Mouse (Mus musculus): ENCODE measurements around the gene Brsk1. TPM values are rescaled to one million over a fixed set of nuclear protein-coding genes. Genes with fewer than 3 reads are reported as not detected.

The Brsk1 gene
- polyA plus RNA-seq, 1 experiment from 2014 or later, result 2.2 TPM

DNA sequence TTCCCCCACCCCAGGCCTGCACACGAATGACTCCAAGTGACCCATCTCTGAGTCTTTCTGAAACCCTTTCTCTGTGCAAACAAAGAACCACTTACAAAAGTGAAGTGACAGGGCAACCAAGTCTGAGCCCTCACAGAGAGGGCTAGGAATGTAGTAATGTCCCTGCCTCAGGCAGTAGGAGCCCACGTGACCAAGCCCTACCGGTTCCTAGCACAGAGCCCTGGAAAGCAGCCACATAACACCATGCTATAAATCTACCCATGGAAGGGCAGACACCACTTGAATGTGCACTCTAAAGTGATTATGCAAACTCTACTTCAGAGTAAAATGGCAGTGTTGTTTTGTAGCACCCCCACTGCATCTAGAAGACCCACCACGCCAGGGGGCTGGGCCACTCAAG, 18.4 kb upstream of the Brsk1 start:
- Histone ChIP-seq H3K27ac (peak overlapping the region; percentile 33; the same call in 1 of the 2 replicates), H3K4me1 (no peaks in the 10 kb centered on the region), H3K36me3 (peaks cover 81% of the 10 kb centered on the region), H3K4me2 (replicated peaks) (no peak overlapping the region), H3K27me3 (no peaks in the 10 kb centered on the region), H3K4me3 (no peak overlapping the region), H3K9ac (0 out of 2 replicates have a peak overlapping the region, but pooled peaks have one; percentile 4), H3K9me3 (no peaks in the 10 kb centered on the region)
- peak; percentile 57; the same call in 1 of the 2 replicates for ATAC-seq (ENCODE audit: low FRiP score, low read depth)
- WGBS, result 62% methylated on average over 4 of the region's 4 CpGs

DNA sequence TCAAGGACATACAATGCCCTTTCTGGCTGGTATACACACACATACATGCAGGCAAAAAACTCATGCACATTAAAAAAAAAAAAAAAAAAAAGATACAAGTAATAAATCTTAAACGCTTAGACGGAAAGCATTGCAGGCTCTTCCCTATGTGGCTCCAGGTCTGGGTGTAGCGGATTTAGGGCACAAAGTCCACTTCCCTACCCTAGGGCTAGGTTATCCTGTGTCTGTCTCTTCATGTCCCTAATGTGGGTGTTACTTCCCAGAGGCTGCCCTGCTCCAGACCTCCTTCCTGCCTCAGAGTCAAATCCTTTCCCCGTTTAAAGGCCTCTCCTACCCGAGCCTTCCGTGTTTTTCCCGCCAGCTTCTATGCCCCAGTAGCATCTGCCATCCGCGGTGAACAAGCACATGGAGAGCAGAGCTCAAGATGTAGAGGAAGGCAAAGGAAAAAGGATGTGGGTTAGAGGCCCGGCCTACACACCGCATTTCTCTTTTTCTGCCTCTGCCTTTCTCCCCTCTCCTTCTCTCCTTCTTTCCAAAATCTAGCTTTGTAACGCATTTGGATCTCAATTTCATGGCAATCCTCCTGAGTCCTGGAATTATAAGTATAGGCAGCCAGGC, 16.2 kb upstream of the Brsk1 start:
- Histone ChIP-seq H3K4me1 (no peaks in the 10 kb centered on the region), H3K4me3 (no peak overlapping the region), H3K27me3 (no peaks in the 10 kb centered on the region), H3K27ac (no peak overlapping the region), H3K4me2 (replicated peaks) (no peak overlapping the region), H3K9me3 (no peaks in the 10 kb centered on the region), H3K9ac (no peak overlapping the region), H3K36me3 (peaks cover 79% of the 10 kb centered on the region)
- no peak for ATAC-seq (ENCODE audit: low FRiP score, low read depth)
- WGBS, result 89% methylated on average over 12 of the region's 12 CpGs

DNA sequence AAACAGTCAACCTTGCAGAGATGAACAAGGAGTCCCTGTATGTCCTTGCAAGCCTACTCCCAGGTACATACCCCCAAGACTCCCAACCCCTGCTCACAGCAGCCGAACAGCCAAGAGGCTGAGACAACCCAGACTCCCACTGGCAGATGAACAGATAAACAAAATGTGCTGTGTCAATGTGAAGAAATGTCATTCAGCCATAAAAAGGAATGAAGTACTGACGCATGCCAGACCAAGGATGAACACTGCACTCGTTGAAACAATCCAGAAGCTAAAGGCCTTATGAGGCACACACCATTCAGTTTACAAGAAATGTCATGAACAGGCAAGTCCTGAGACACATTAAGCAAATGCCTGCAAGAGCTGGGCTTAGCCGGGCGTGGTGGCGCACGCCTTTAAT, 15.2 kb upstream of the Brsk1 start:
- H3K27me3 ChIP-seq, result no peaks in the 10 kb centered on the region
- no peaks in the 10 kb centered on the region for H3K9me3 ChIP-seq
- H3K4me1 ChIP-seq, result no peaks in the 10 kb centered on the region
- peaks cover 84% of the 10 kb centered on the region for H3K36me3 ChIP-seq
- 83% methylated on average over 7 of the region's 7 CpGs for WGBS
- no peak overlapping the region for H3K27ac ChIP-seq
- ATAC-seq (ENCODE audit: low FRiP score, low read depth), result no peak
- H3K4me2 ChIP-seq (replicated peaks), result no peak overlapping the region
- no peak overlapping the region for H3K4me3 ChIP-seq
- no peak overlapping the region for H3K9ac ChIP-seq

DNA sequence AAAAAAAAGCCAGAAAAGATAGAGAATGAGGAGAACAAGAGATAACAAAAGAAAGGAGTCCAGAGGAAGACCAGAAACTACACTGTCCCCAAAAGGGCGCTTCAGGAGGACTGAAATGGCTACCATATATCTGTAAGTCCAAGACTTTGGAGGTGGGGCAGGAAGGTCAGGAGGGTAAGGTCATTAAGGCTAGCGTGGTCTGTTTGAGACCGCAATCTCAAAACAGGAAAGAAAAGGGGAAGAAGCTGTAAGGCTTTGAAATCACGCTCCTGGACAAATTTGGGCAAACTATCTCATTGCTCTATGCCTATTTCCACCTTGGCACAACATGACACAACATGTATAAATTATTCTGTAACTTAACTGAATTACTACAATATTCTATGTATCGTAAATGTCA, 7.1 kb upstream of the Brsk1 start:
- Histone ChIP-seq H3K9me3 (no peaks in the 10 kb centered on the region), H3K4me2 (replicated peaks) (no peak overlapping the region), H3K4me3 (no peak overlapping the region), H3K9ac (no peak overlapping the region), H3K4me1 (peaks cover 7% of the 10 kb centered on the region), H3K36me3 (peaks cover 31% of the 10 kb centered on the region), H3K27ac (no peak overlapping the region), H3K27me3 (no peaks in the 10 kb centered on the region)
- ATAC-seq (ENCODE audit: low FRiP score, low read depth), result no peak
- 82% methylated on average over 5 of the region's 5 CpGs for WGBS

DNA sequence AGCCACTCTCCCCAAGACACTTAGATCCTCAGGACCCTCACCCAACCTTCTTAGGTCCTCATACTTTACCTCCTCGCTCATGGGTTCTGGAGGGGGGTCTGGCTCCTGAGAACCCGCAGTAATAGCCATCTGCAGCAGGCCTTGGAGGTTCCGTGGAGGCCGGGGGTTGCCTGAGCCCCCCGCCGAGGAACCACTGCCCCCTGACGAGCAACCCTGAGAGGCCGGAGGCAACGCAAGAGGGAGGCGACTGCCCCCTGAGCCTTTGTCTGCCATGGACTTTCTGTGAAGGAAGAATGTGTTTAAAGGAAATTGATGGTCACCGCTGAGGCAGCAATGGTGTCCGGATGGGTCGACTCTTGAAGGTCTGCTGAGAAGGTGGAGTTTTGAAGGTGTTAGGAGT, 6.2 kb upstream of the Brsk1 start:
- H3K4me3 ChIP-seq, result peak overlapping the region; percentile 74
- 0 out of 2 replicates have a peak overlapping the region, but pooled peaks have one; percentile 33 for H3K27ac ChIP-seq
- peaks cover 25% of the 10 kb centered on the region for H3K36me3 ChIP-seq
- no peaks in the 10 kb centered on the region for H3K9me3 ChIP-seq
- peak overlapping the region; percentile 98 for H3K4me2 ChIP-seq (replicated peaks)
- 1% methylated on average over 13 of the region's 13 CpGs for WGBS
- peak overlapping the region; percentile 72 for H3K9ac ChIP-seq
- H3K4me1 ChIP-seq, result peaks cover 7% of the 10 kb centered on the region
- H3K27me3 ChIP-seq, result no peaks in the 10 kb centered on the region
- ATAC-seq (ENCODE audit: low FRiP score, low read depth), result no peak

DNA sequence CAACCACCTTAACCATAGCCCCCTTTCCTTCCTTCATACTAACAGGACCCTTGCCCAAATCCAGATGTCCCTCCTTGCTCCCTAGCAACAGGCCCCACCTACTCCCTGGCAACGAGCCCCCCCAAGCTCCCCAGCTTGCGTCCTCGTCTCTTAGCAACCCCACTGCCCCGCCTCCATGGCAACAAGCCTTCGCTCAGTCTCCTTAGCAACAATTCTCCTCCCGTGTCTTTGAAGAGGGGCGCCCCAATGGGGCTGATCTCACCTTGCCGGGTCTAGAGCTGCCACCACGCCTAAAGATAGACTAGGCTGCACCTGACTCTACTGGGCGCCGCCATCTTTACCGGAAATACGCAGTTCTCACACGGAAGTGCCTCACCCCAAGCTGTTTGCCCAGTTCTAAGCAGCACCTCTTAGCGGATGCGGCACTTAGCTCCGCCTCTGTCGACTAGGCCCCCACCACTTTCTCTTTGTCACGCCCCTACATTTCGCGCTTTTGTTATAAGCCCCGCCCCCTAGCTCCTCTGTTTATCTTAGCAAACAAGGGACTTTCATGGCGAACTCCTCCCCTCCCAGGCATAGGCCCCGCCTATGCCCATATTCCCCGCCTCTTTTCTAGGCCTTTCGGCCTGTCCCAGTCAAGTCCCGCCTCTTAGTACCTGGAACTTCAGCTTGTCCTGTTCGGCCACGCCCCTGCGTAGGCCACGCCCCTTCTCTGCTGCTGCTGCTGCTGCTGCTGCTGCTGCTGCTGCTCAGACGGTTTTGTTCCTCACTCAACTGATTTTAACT, 5.6 kb upstream of the Brsk1 start, which contains the start of gene Hspbp1:
TSS of gene Hspbp1 (minus strand) at position 437 of the 786 bp plus-strand sequence.
- peak within 1 kb of the TSS; percentile 72 for H3K9ac ChIP-seq
- no peaks in the 10 kb centered on the region for H3K9me3 ChIP-seq
- peak within 1 kb of the TSS; percentile 33; the same call in 1 of the 2 replicates for H3K27ac ChIP-seq
- ATAC-seq (ENCODE audit: low FRiP score, low read depth), result peak; percentile 98
- peaks cover 7% of the 10 kb centered on the region for H3K4me1 ChIP-seq
- H3K4me2 ChIP-seq (replicated peaks), result peak within 1 kb of the TSS; percentile 98
- peaks cover 22% of the 10 kb centered on the region for H3K36me3 ChIP-seq
- peak within 1 kb of the TSS; percentile 74 for H3K4me3 ChIP-seq
- under 1% methylated on average over 32 of the region's 32 CpGs for WGBS
- no peaks in the 10 kb centered on the region for H3K27me3 ChIP-seq

DNA sequence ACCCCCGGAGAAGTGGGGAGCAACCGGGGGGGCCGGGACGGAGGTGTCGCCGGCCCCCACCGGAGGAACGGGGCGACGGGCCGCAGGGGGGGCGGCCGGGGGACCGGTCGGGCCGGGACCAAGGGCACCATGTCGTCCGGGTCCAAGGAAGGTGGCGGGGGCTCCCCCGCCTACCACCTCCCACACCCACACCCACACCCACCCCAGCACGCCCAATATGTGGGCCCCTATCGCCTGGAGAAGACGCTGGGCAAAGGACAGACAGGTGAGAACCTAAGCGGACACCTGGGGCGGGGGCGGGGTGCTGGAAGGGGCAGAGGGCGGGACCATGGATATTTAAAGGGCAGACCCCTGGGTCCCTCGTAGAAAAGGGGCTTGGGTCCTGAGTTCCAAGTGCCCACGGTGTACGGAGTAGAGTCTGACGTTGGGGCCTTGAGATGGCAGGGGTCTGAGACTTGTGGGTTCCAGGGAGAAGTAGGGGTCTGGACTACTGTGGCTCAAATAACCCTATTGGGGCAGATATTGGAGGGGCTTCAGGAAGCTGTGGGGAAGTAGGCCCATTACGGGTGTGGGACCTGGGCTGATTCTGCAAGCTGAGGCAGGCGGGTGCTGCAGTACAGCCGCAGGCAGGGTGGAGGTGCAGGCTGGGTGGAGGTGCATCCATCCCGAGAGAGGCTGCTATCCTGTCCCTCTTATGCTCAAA, 698 bp downstream of the Brsk1 start:
- no peaks in the 10 kb centered on the region for H3K27me3 ChIP-seq
- H3K4me1 ChIP-seq, result peaks cover 13% of the 10 kb centered on the region
- H3K9me3 ChIP-seq, result no peaks in the 10 kb centered on the region
- H3K9ac ChIP-seq, result peak overlapping the region; percentile 99
- peak overlapping the region; percentile 76 for H3K4me2 ChIP-seq (replicated peaks)
- peaks cover 36% of the 10 kb centered on the region for H3K36me3 ChIP-seq
- peak overlapping the region; percentile 93 for H3K27ac ChIP-seq
- WGBS, result 6% methylated on average over 28 of the region's 35 CpGs
- peak overlapping the region; percentile 89 for H3K4me3 ChIP-seq
- ATAC-seq (ENCODE audit: low FRiP score, low read depth), result peak; percentile 51

DNA sequence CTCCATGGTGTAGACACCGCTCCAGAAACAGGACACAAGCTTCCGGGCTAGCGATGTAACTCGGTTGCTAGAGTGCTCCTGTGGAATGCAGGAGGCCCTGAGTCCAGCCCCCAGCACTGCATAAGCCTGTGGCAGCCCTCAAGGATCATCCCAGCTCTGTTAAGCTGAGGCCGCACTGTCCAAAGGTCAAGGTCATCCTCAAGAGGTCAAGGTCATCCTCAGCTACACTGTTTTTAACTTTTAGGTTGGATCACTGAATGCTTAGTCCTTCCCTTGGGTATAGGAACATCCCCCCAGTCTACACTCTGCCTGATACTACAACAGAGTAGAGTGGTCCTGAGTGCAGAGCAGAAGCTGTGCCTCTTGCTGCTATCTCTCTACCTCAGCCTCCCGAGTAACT, 2.6 kb downstream of the Brsk1 start:
- H3K36me3 ChIP-seq, result peaks cover 50% of the 10 kb centered on the region
- H3K4me3 ChIP-seq, result no peak overlapping the region
- H3K4me1 ChIP-seq, result peaks cover 13% of the 10 kb centered on the region
- no peak overlapping the region for H3K4me2 ChIP-seq (replicated peaks)
- no peaks in the 10 kb centered on the region for H3K27me3 ChIP-seq
- 96% methylated on average over 6 of the region's 6 CpGs for WGBS
- H3K9ac ChIP-seq, result no peak overlapping the region
- H3K9me3 ChIP-seq, result no peaks in the 10 kb centered on the region
- ATAC-seq (ENCODE audit: low FRiP score, low read depth), result no peak
- H3K27ac ChIP-seq, result no peak overlapping the region

DNA sequence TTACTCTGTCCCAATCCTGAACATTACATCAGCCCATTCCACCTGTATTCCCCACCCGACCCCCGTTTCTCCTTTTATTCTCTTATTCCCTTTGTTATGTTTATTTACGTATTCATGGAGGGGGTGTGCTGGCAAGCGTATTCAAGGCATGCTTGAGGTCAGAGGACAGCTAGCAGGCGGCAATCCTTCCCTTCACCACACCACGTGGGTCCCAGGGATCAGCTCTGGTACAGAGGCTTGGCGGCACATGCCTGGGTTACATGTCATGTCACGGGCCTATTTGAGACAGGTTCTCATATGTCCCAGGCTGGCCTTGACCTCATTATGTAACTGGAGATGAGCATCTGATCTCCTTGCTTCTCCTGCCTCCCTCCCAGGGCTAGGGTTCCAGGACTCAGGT, 11.9 kb downstream of the Brsk1 start:
- Histone ChIP-seq H3K4me2 (replicated peaks) (no peak overlapping the region), H3K4me3 (no peak overlapping the region), H3K36me3 (peaks cover 85% of the 10 kb centered on the region), H3K27me3 (no peaks in the 10 kb centered on the region), H3K4me1 (no peaks in the 10 kb centered on the region), H3K27ac (no peak overlapping the region), H3K9me3 (no peaks in the 10 kb centered on the region), H3K9ac (no peak overlapping the region)
- 68% methylated on average over 8 of the region's 8 CpGs for WGBS
- no peak for ATAC-seq (ENCODE audit: low FRiP score, low read depth)

DNA sequence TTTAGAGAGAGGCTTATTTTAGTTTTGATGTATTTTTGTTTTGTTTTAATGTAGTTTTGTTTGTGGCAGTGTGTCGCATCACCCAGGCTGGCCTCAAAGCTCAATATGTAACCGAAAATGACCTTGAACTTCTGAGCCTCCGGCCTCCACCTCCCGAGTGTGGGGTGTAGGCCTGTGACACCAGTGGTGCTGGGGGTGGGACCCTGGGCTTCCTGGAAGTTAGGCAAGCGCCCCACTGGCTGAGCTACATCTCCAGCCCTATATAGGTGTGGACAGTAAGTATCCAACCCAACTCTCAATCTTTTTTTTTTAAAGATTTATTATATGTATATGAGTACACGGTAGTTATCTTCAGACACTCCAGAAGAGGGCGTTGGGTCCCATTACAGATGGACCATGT, 12.8 kb downstream of the Brsk1 start:
- H3K27me3 ChIP-seq, result no peaks in the 10 kb centered on the region
- H3K9me3 ChIP-seq, result no peaks in the 10 kb centered on the region
- H3K36me3 ChIP-seq, result peaks cover 87% of the 10 kb centered on the region
- WGBS, result 95% methylated on average over 7 of the region's 7 CpGs
- H3K4me3 ChIP-seq, result no peak overlapping the region
- ATAC-seq (ENCODE audit: low FRiP score, low read depth), result no peak
- H3K4me1 ChIP-seq, result no peaks in the 10 kb centered on the region
- no peak overlapping the region for H3K9ac ChIP-seq
- no peak overlapping the region for H3K27ac ChIP-seq
- H3K4me2 ChIP-seq (replicated peaks), result no peak overlapping the region

DNA sequence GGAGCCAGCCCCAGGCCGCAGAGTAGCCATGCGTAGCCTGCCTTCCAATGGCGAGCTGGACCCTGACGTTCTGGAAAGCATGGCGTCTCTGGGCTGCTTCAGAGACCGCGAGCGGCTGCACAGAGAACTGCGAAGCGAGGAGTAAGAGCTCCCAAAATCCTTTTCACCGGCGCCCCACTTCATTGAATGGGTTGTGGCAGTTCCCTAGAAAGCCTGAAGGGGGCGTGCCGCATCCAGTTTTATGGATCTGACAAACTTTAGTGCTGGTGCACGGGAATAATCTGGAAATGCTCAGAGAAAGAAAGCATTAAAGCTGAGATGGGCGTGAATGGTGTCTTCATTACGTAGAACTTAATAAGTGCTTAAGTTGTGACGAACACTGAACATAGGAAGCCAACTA, 14.7 kb downstream of the Brsk1 start:
- no peaks in the 10 kb centered on the region for H3K4me1 ChIP-seq
- H3K27me3 ChIP-seq, result no peaks in the 10 kb centered on the region
- H3K4me2 ChIP-seq (replicated peaks), result no peak overlapping the region
- H3K4me3 ChIP-seq, result no peak overlapping the region
- no peaks in the 10 kb centered on the region for H3K9me3 ChIP-seq
- 48% methylated on average over 18 of the region's 18 CpGs for WGBS
- no peak overlapping the region for H3K27ac ChIP-seq
- no peak overlapping the region for H3K9ac ChIP-seq
- peaks cover 88% of the 10 kb centered on the region for H3K36me3 ChIP-seq
- no peak for ATAC-seq (ENCODE audit: low FRiP score, low read depth)

DNA sequence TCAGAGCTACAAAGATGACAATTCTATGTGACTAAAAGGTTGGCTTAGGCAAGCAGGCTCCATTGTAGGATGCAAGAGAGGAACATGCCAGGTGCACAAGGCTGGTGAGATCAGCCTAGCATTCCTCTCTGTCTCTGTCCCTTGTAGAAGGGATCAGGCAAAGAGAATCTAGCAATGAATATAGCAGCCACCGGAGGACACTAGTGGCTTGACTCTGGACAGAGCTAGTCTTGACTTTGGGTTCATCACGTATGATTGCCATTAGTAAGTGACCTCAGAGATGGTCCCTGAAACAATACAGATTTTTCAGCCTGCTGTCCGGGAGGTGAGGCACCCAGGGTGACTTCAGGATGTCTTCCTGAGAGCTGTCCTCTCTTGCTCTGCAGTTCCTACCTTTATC, 22.2 kb downstream of the Brsk1 start:
- Histone ChIP-seq H3K4me1 (no peaks in the 10 kb centered on the region), H3K36me3 (peaks cover 97% of the 10 kb centered on the region), H3K9ac (no peak overlapping the region), H3K27me3 (no peaks in the 10 kb centered on the region), H3K27ac (no peak overlapping the region), H3K4me2 (replicated peaks) (no peak overlapping the region), H3K9me3 (no peaks in the 10 kb centered on the region), H3K4me3 (no peak overlapping the region)
- WGBS, result 81% methylated on average over 3 of the region's 3 CpGs
- ATAC-seq (ENCODE audit: low FRiP score, low read depth), result no peak

All from limb, embryonic 13.5 days (tissue).